Mouse (Mus musculus) splenic B cell, adult 2 months (primary cell): ENCODE measurements around the gene L3mbtl1.

ENCODE experiments used
- DNase-seq: peaks from one replicate; pipeline ENCODE4 v3.0.0-alpha.2; 2011; ENCODE audit warnings: low read depth, low spot score
- H3K27me3 ChIP-seq: 2 replicates; pipeline ENCODE4 v1.6.1; 2012; ENCODE audit warnings: mild to moderate bottlenecking, low read length, moderate library complexity, mixed read lengths; ENCODE audit not compliant: control insufficient read depth, poor library complexity, insufficient read depth, severe bottlenecking
- H3K36me3 ChIP-seq: 2 replicates; pipeline ENCODE4 v1.6.1; 2012; ENCODE audit warnings: mild to moderate bottlenecking, low read length, moderate library complexity, mixed read lengths; ENCODE audit not compliant: control insufficient read depth, poor library complexity, insufficient read depth, severe bottlenecking

The L3mbtl1 gene

GRCm38 (mm10) chr2:162998528-162999230, 55.4 kb downstream of the L3mbtl1 start:
- Histone ChIP-seq H3K27me3 (no peaks in the 10 kb centered on the region), H3K36me3 (no peaks in the 10 kb centered on the region)
- peak; percentile 70 for DNase-seq

- H3K36me3 ChIP-seq: no peaks in the 10 kb centered on the region
- DNase-seq: peak; percentile 46
These were observed 56.5 kb downstream of the L3mbtl1 start for GRCm38 (mm10) chr2:162999744-163000143.

GRCm38 (mm10) chr2:163001071-163001470, 57.8 kb downstream of the L3mbtl1 start:
- H3K27me3 ChIP-seq: no peaks in the 10 kb centered on the region
- no peaks in the 10 kb centered on the region for H3K36me3 ChIP-seq
- no peak for DNase-seq

More at GRCm38 (mm10) chr2:162999744-163000143, 56.5 kb downstream of the L3mbtl1 start:
- no peaks in the 10 kb centered on the region for H3K27me3 ChIP-seq

GRCm38 (mm10) chr2:163007299-163007698, 64.0 kb downstream of the L3mbtl1 start:
- Histone ChIP-seq H3K27me3 (no peaks in the 10 kb centered on the region), H3K36me3 (no peaks in the 10 kb centered on the region)
- DNase-seq: no peak

GRCm38 (mm10) chr2:163016916-163017743, 73.9 kb downstream of the L3mbtl1 start, which contains the start of gene Ift52:
Ift52 (plus strand) TSS chr2:163017354.
- DNase-seq: peak; percentile 92
- no peaks in the 10 kb centered on the region for H3K27me3 ChIP-seq
- no peaks in the 10 kb centered on the region for H3K36me3 ChIP-seq
